Mouse (Mus musculus) layer of hippocampus, adult 2 months (tissue): ENCODE measurements around the gene Gm19684. TPM values are rescaled to one million over a fixed set of nuclear protein-coding genes. Genes with fewer than 3 reads are reported as not detected.
"Not testable (repeated sequence)": the region's sequence is repeated elsewhere in the genome, so short reads cannot be mapped to it uniquely, and the experiment has no call there.

Experiments
- DNase-seq, 2 experiments: peaks; one replicate each; pipeline ENCODE4 v3.0.0; 2022; ENCODE audit warnings: low spot score in 2 of 2
- H3K27ac ChIP-seq: fragments of 200-600 bp; 2 replicates; pipeline ENCODE4 v1.8.1; 2022
- H3K4me3 ChIP-seq: fragments of 200-600 bp; 2 replicates; pipeline ENCODE4 v1.8.1; 2022; ENCODE audit warnings: mild to moderate bottlenecking
- CTCF ChIP-seq: fragments of 200-600 bp; conservative IDR thresholded peaks from 2 replicates; pipeline ENCODE4 v1.8.1; 2022; ENCODE audit warnings: antibody characterized with exemption, mild to moderate bottlenecking, moderate library complexity
- long read RNA-seq, 2 experiments: library from polyadenylated mRNA; stranded (forward); transcript quantifications; one replicate each; pipeline ENCODE4 v2.0.0; 2021; ENCODE audit warnings: borderline mapping rate in 2 of 2
- total RNA-seq, 2 experiments: library from RNA; stranded (reverse); gene quantifications; 2 replicates each; pipeline ENCODE4 v1.2.3; 2021

The Gm19684 gene
- under 1 TPM in 1 of 2 experiments, not detected in 1; 0.29 TPM for total RNA-seq
- long read RNA-seq, experiment 1 = 0 reads
- long read RNA-seq, experiment 2 = 0 reads

GRCm38 (mm10) chr17:36121352-36122020 lies at the start of gene Gm19684:
Gene Gm19684, plus strand, starts transcription at chr17:36121678.
- peak in 1 of 2 experiments; percentile 64 for DNase-seq
- H3K4me3 ChIP-seq = peak within 1 kb of the TSS; percentile 51
- H3K27ac ChIP-seq = not testable (repeated sequence)

- not testable (repeated sequence) for H3K4me3 ChIP-seq, H3K27ac ChIP-seq, DNase-seq
These were observed 39.6 kb upstream of the Gm19684 start for GRCm38 (mm10) chr17:36081901-36082300.

- H3K4me3 ChIP-seq = peak overlapping the region; percentile 58; the same call in 1 of the 2 replicates
- DNase-seq, H3K27ac ChIP-seq: not testable (repeated sequence)
These were observed 38.8 kb upstream of the Gm19684 start for GRCm38 (mm10) chr17:36082519-36083232.

DNA sequence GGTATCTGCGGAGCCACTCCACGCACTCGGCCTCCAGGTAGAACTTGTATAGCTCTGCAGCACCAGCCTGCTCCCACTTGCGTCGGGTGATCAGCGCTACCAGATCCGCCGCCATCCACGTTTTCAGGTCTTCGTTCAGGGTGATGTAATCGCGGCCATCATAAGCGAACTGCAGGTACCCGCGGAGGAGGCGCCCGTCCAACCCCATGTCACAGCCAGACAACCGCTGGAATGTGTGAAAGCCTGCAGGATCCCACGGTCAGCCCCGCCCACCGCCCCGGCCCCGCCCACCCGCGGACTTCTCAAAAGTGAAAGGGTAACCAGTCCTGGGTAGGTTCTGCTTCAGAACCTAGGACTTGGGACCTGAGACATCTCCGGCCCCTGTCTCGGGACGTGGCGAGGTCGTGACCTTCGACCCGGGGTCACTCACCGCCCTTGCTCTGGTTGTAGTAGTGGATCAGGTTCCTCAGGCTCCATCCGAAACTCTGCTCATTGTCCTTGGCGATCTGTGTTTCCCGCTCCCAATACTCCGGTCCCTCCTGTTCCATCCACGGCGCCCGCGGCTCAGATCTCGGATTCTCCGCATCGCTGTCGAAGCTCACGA lies 38.1 kb upstream of the Gm19684 start:
- peak overlapping the region; percentile 58 for H3K4me3 ChIP-seq
- H3K27ac ChIP-seq = no peak overlapping the region
- TF ChIP-seq CTCF = no peak
- DNase-seq = no peak

- Histone ChIP-seq H3K27ac (no peak overlapping the region), H3K4me3 (peak overlapping the region; percentile 58)
- DNase-seq = no peak
- TF ChIP-seq CTCF = no peak
These were observed 37.5 kb upstream of the Gm19684 start for GRCm38 (mm10) chr17:36083870-36084451.

DNA sequence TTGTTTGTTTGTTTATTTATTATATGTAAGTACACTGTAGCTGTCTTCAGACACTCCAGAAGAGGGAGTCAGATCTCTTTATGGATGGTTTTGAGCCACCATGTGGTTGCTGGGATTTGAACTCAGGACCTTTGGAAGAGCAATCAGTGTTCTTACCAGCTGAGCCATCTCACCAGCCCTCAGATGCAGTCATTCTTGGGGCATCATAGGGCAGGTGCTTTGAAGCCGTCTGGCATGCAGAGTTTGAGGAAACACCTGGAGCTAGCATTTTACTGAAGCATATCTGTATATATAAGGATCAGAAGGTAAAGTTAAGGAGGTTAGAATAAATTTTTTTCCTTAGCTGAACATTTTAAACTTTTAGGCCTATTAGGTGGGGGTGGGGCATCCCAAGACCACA lies 35.5 kb upstream of the Gm19684 start:
- DNase-seq, H3K4me3 ChIP-seq, H3K27ac ChIP-seq: not testable (repeated sequence)

DNA sequence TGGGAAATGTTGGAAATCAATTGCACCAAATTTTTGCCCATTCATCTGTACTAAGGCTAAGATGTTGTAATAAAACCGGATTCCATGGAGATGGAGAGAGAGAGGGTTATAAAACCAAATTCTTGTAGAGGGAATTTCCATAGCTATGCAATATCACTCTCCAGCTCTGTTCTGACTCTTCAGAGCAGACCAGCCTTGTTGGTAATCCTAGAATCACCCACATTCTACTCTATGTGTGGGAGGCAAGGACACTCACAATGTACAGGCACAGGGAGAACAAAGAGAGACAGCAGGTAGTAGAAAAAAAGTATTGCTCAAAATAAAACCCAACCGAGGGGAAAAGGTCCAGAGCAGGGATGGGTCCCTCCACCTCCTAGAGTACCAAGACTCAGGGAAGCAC lies 29.5 kb upstream of the Gm19684 start:
- H3K4me3 ChIP-seq, DNase-seq, H3K27ac ChIP-seq: not testable (repeated sequence)

GRCm38 (mm10) chr17:36092520-36092919 lies 29.0 kb upstream of the Gm19684 start:
- H3K27ac ChIP-seq, H3K4me3 ChIP-seq, DNase-seq: not testable (repeated sequence)

DNA sequence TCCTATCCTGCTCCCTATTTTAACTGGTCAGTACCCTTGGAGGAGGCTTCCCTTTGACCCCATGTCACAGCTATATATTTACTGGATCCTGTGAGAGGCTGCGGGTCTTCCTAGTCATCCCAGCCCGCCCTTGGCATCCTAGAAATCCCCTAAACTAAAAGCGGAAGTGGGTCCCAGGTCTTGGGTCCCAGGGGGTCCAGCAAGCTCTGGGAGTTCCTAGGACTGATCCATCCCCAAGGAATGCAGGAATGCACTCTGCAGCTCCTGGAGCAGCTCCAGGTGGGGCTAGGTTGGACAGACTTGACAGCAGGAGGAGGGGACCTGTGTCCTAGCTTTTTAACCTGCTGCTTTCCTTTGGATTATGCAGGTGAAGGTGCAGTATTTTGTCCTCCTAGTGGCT lies 27.5 kb upstream of the Gm19684 start:
- no peak overlapping the region for H3K4me3 ChIP-seq
- no peak for TF ChIP-seq CTCF
- no peak overlapping the region for H3K27ac ChIP-seq
- DNase-seq = no peak

- not testable (repeated sequence) for DNase-seq, H3K4me3 ChIP-seq, H3K27ac ChIP-seq
These were observed 21.9 kb upstream of the Gm19684 start for GRCm38 (mm10) chr17:36099603-36100002.

DNA sequence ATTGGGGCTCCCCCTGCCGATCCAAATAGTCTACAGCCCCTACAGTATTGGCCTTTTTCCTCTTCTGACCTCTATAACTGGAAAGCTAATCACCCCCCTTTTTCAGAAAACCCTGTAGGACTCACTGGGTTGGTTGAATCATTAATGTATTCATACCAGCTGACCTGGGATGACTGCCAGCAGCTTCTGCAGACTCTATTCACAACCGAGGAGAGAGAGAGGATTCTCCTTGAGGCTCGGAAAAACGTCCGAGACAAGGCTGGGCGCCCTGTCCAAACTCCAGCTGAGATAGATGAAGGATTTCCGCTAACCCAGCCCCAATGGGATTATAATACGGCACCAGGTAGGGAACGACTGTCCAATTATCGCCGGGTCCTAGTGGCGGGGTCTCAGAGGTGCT lies 19.4 kb upstream of the Gm19684 start:
- DNase-seq, H3K4me3 ChIP-seq, H3K27ac ChIP-seq: not testable (repeated sequence)

DNA sequence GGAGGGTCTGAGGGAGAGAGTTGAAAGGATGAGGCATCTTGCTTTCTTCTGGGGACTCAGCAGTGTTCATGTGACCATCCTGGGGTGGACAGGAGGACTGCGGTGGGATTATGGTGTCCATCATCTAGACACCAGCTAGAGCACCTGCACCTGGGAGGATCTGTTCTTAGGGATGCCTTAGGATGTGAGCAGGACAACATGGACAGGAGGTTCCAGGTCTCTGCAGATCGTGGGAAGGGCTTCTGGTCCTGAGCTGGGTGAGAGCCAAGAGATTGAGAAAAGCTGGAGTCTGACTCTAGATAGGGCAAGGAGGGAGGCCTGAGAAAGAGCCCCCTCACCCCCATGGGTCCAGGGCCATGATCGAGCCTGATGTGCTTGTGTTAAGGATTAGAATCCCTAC lies 11.3 kb upstream of the Gm19684 start:
- DNase-seq, H3K27ac ChIP-seq, H3K4me3 ChIP-seq: not testable (repeated sequence)

- DNase-seq, H3K27ac ChIP-seq: not testable (repeated sequence)
- TF ChIP-seq CTCF = peak; percentile 73
- peak overlapping the region; percentile 57 for H3K4me3 ChIP-seq
These were observed 10.6 kb upstream of the Gm19684 start for GRCm38 (mm10) chr17:36110641-36111509.

DNA sequence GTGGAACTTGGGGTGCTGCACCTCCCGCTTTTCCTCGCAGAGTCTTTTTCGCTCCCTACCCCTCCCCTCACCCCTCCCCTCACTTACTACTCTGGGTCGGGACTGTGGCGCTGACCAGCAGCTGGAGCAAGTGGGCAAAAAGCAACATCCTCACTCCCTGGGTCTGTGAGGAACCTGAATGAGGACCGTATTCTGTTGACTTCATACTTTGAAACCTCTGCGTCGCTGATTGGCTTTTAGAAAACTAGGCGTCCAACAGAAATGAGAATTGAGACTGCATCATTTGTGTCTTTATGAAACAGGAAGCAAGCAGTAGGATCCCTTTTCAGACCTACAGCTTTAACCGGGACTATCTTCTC lies 10.0 kb upstream of the Gm19684 start:
- peak overlapping the region; percentile 57 for H3K4me3 ChIP-seq
- not testable (repeated sequence) for H3K27ac ChIP-seq
- peak; percentile 35 to 48 for DNase-seq
